Mouse (Mus musculus): ENCODE data around the gene Klhl8.

The Klhl8 gene

GRCm38 (mm10) chr5:103916595-103917356 lies 5.7 kb upstream of the Klhl8 start:
- in situ Hi-C loops (cut with MboI; ENCODE audit: low sequenced_read_pairs) = no loop called here

GRCm38 (mm10) chr5:103914335-103915226 lies 3.5 kb upstream of the Klhl8 start:
- in situ Hi-C loops (cut with MboI; ENCODE audit: low sequenced_read_pairs) = no loop called here

- in situ Hi-C loops (cut with MboI; ENCODE audit: low sequenced_read_pairs) = no loop called here
These were observed 2.1 kb upstream of the Klhl8 start for GRCm38 (mm10) chr5:103913150-103913549.

GRCm38 (mm10) chr5:103911555-103911954 lies 496 bp upstream of the Klhl8 start:
- in situ Hi-C loops (cut with MboI; ENCODE audit: low sequenced_read_pairs) = no loop called here

GRCm38 (mm10) chr5:103910156-103910555 lies 903 bp downstream of the Klhl8 start:
- in situ Hi-C loops (cut with MboI; ENCODE audit: low sequenced_read_pairs) = no loop called here

- in situ Hi-C loops (cut with MboI; ENCODE audit: low sequenced_read_pairs) = no loop called here
These were observed 1.6 kb downstream of the Klhl8 start for GRCm38 (mm10) chr5:103909466-103909865.

GRCm38 (mm10) chr5:103908851-103909250 lies 2.2 kb downstream of the Klhl8 start:
- in situ Hi-C loops (cut with MboI; ENCODE audit: low sequenced_read_pairs) = no loop called here

GRCm38 (mm10) chr5:103907844-103908243 lies 3.2 kb downstream of the Klhl8 start:
- in situ Hi-C loops (cut with MboI; ENCODE audit: low sequenced_read_pairs) = no loop called here

GRCm38 (mm10) chr5:103906173-103906572 lies 4.9 kb downstream of the Klhl8 start:
- in situ Hi-C loops (cut with MboI; ENCODE audit: low sequenced_read_pairs) = no loop called here

- in situ Hi-C loops (cut with MboI; ENCODE audit: low sequenced_read_pairs) = no loop called here
These were observed 12.7 kb downstream of the Klhl8 start for GRCm38 (mm10) chr5:103898310-103898709.

- in situ Hi-C loops (cut with MboI; ENCODE audit: low sequenced_read_pairs) = no loop called here
These were observed 21.3 kb downstream of the Klhl8 start for GRCm38 (mm10) chr5:103889766-103890165.

GRCm38 (mm10) chr5:103863759-103864158 lies 47.3 kb downstream of the Klhl8 start:
- in situ Hi-C loops (cut with MboI; ENCODE audit: low sequenced_read_pairs) = no loop called here

- in situ Hi-C loops (cut with MboI; ENCODE audit: low sequenced_read_pairs) = no loop called here
These were observed 50.4 kb downstream of the Klhl8 start for GRCm38 (mm10) chr5:103860622-103861021.

- in situ Hi-C loops (cut with MboI; ENCODE audit: low sequenced_read_pairs) = no loop called here
These were observed 53.9 kb downstream of the Klhl8 start for GRCm38 (mm10) chr5:103857151-103857550.

GRCm38 (mm10) chr5:103856286-103857009 lies 54.6 kb downstream of the Klhl8 start:
- in situ Hi-C loops (cut with MboI; ENCODE audit: low sequenced_read_pairs) = no loop called here

- in situ Hi-C loops (cut with MboI; ENCODE audit: low sequenced_read_pairs) = no loop called here
These were observed 55.4 kb downstream of the Klhl8 start for GRCm38 (mm10) chr5:103855483-103856211.

GRCm38 (mm10) chr5:103854807-103855194 lies 56.3 kb downstream of the Klhl8 start:
- in situ Hi-C loops (cut with MboI; ENCODE audit: low sequenced_read_pairs) = no loop called here

- in situ Hi-C loops (cut with MboI; ENCODE audit: low sequenced_read_pairs) = no loop called here
These were observed 56.8 kb downstream of the Klhl8 start for GRCm38 (mm10) chr5:103854041-103854806.

GRCm38 (mm10) chr5:103852756-103853549 lies 58.1 kb downstream of the Klhl8 start:
- in situ Hi-C loops (cut with MboI; ENCODE audit: low sequenced_read_pairs) = no loop called here
